Mouse (Mus musculus) lung, postnatal 10 days (tissue): ENCODE measurements at regions not wholly inside any gene's neighbourhood (a gene's known extent, or its start where the extent isn't known, plus 50 kb on each side); places are given as distances from the start of the nearest gene placed in this dataset.
"Not testable (repeated sequence)": the region's sequence is repeated elsewhere in the genome, so short reads cannot be mapped to it uniquely, and the experiment has no call there.

Source experiments
- DNase-seq: peaks from one replicate; pipeline ENCODE4 v3.0.0; 2021

- DNase-seq = no peak
These were observed 53.6 kb upstream of the Wdfy3 start for GRCm38 (mm10) chr5:102123285-102123684.

- DNase-seq = peak; percentile 57
These were observed 57.0 kb upstream of the Wdfy3 start for GRCm38 (mm10) chr5:102126737-102127136.

GRCm38 (mm10) chr5:102147991-102148390, 78.3 kb upstream of the Wdfy3 start:
- peak; percentile 7 for DNase-seq

GRCm38 (mm10) chr5:102149481-102150129, 79.9 kb upstream of the Wdfy3 start:
- peak; percentile 82 for DNase-seq

GRCm38 (mm10) chr5:102159621-102160020, 89.9 kb upstream of the Wdfy3 start:
- no peak for DNase-seq

- no peak for DNase-seq
These were observed 98.3 kb upstream of the Wdfy3 start for GRCm38 (mm10) chr5:102167981-102168380.

- DNase-seq = no peak
These were observed 102.1 kb upstream of the Wdfy3 start for GRCm38 (mm10) chr5:102171808-102172207.

GRCm38 (mm10) chr5:102180250-102180649, 110.5 kb upstream of the Wdfy3 start:
- no peak for DNase-seq

GRCm38 (mm10) chr5:102188951-102189350, 119.2 kb upstream of the Wdfy3 start:
- not testable (repeated sequence) for DNase-seq

GRCm38 (mm10) chr5:102206456-102206855, 136.7 kb upstream of the Wdfy3 start:
- DNase-seq = no peak

- peak; percentile 87 for DNase-seq
These were observed 137.2 kb upstream of the Wdfy3 start for GRCm38 (mm10) chr5:102206953-102207352.

GRCm38 (mm10) chr5:102213145-102213544, 143.4 kb upstream of the Wdfy3 start:
- DNase-seq = peak; percentile 51

- DNase-seq = no peak
These were observed 157.4 kb upstream of the Wdfy3 start for GRCm38 (mm10) chr5:102227131-102227530.

GRCm38 (mm10) chr5:102242614-102243013, 172.9 kb upstream of the Wdfy3 start:
- DNase-seq = no peak

GRCm38 (mm10) chr5:102244706-102245105, 175.0 kb upstream of the Wdfy3 start:
- DNase-seq = no peak

- no peak for DNase-seq
These were observed 179.0 kb upstream of the Wdfy3 start for GRCm38 (mm10) chr5:102248747-102249146.

GRCm38 (mm10) chr5:102251076-102251475, 181.4 kb upstream of the Wdfy3 start:
- no peak for DNase-seq

GRCm38 (mm10) chr5:102253786-102254185, 184.1 kb upstream of the Wdfy3 start:
- DNase-seq = no peak

- DNase-seq = no peak
These were observed 187.4 kb upstream of the Wdfy3 start for GRCm38 (mm10) chr5:102257104-102257503.

GRCm38 (mm10) chr5:102261621-102262020, 191.9 kb upstream of the Wdfy3 start:
- DNase-seq = no peak

- no peak for DNase-seq
These were observed 196.7 kb upstream of the Wdfy3 start for GRCm38 (mm10) chr5:102266451-102266850.

- no peak for DNase-seq
These were observed 197.4 kb upstream of the Wdfy3 start for GRCm38 (mm10) chr5:102267150-102267549.

GRCm38 (mm10) chr5:102269204-102269603, 199.5 kb upstream of the Wdfy3 start:
- no peak for DNase-seq

GRCm38 (mm10) chr5:102275621-102276020, 205.6 kb upstream of the Arhgap24 start:
- no peak for DNase-seq

GRCm38 (mm10) chr5:102287131-102287530, 194.1 kb upstream of the Arhgap24 start:
- no peak for DNase-seq
